Mouse (Mus musculus) mouse embryonic stem cell (cell line): ENCODE results near the gene Pcca.

Experiments used
- in situ Hi-C, 2 experiments: fragments of 300-500 bp; cut with MboI; formaldehyde crosslinking; loops; 1 replicate in 1 of 2; 3 replicates in 1 of 2; pipeline ENCODE4 v1.14.3; 2019 to 2020; ENCODE audit warnings: low sequenced_read_pairs in 2 of 2, low pct_unique_long_range_greater_than_20kb in 1 of 2, mixed read lengths in 1 of 2; ENCODE audit not compliant: unreplicated experiment in 1 of 2

Pcca gene

DNA sequence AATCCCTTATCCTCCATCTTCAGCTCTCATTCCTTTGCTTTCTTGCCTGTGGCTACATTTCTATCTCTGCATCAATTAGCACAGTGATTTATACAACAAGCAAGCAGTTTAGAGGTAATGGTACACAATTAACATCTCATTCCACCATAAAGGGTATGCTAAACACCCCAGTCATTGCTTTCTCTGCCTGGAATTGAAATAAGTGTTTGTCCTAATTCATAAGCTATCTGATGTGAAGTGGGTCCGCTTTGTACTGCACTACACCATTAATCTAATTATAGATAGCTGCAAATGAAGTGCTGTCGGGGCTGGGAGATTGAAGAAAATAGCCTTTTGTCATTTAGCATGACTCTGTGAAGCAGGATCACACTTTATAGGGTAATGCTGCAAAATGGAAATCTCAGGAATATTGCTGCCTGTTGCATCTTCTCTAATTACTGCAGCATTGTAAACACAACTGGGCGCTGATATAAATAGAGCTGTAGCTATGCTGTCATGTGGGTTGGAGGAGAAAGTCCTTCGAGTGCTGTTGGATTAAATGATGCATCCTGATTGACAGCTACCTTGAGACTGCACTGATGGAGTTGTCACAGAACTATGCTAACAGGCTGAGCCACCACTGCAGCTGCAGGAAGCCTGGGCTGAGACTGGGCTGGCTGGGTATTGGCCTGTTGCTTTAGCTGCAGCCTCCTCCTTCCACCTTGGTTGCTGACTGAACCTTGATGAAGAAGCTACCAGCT, 337.9 kb downstream of the Pcca start:
- in situ Hi-C loops = no loop called here

DNA sequence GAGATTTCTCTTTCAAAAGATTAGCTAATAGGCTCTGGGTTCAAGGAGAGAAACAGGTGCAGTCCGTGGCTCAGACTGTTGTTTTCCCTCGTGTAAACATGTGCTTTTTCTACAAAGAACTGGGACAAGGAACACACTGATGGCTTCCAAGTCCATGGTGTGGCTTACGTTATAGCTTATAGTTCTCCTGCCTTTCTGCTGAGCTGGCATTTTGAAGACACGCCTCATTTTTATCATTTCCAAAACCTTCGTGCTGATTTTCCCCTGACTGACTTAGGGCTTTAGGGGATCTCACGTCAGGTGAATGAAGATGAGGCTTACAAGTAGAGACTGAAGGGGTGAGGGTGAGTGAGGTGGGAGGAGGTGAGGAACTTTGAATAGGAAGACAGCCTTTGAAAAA, 338.5 kb downstream of the Pcca start:
- in situ Hi-C loops = no loop called here

DNA sequence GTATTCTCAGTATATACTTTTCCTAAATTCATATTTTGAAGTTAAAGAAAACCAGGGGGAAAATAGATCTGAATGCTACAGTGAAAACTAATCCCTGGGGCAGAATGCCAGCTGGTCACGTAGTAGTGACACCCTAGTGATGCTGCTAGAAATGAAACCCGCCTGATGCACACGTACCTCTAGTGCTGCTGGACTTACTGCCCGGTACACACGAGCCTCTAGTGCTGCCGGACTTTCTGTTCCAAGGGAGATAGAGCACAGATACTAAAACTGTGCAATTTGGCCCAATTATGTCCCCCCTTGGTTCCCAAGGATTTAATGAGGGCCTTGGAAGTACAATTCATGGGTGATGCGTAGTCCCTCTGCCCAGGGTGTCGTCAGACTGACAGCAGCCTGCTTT, 340.9 kb downstream of the Pcca start:
- in situ Hi-C loops = loop anchor here (25.0 kb wide), 4 partner anchors 638 to 1013 kb away; no protein-coding TSS in a partner anchor

DNA sequence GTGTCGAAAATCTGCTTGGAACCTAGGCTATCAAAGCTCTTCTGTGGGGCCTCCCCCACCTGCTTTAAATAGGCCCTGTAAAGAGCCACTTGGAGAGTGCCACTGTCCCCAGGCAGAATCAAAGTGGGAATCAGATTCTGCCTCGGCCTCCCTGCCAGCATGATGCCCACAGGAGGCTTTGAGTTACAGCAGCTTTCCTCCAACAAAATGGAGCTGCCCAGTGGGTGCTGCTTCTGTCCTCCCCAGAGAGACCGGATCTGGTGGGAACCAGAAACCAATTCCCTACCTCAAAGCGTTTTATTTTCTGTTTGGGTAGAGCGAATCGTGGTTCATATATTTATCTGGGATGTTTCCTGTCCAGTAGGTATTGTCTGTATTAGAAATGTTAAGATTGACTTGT, 341.5 kb downstream of the Pcca start:
- in situ Hi-C loops = loop anchor here (25.0 kb wide), 4 partner anchors 638 to 1013 kb away; no protein-coding TSS in a partner anchor

- in situ Hi-C loops = loop anchor here (25.0 kb wide), 4 partner anchors 639 to 1014 kb away; no protein-coding TSS in a partner anchor
Measured at GRCm38 (mm10) chr14:122876163-122876562, 342.0 kb downstream of the Pcca start.

GRCm38 (mm10) chr14:122876723-122877122, 342.6 kb downstream of the Pcca start:
- in situ Hi-C loops = loop anchor here (25.0 kb wide), 4 partner anchors 639 to 1014 kb away; no protein-coding TSS in a partner anchor

- in situ Hi-C loops = loop anchor here (25.0 kb wide), 4 partner anchors 640 to 1015 kb away; no protein-coding TSS in a partner anchor
Measured at GRCm38 (mm10) chr14:122877787-122878186, 343.7 kb downstream of the Pcca start.

GRCm38 (mm10) chr14:122880291-122880690, 346.2 kb downstream of the Pcca start:
- in situ Hi-C loops = loop anchor here (25.0 kb wide), 4 partner anchors 643 to 1018 kb away; no protein-coding TSS in a partner anchor

DNA sequence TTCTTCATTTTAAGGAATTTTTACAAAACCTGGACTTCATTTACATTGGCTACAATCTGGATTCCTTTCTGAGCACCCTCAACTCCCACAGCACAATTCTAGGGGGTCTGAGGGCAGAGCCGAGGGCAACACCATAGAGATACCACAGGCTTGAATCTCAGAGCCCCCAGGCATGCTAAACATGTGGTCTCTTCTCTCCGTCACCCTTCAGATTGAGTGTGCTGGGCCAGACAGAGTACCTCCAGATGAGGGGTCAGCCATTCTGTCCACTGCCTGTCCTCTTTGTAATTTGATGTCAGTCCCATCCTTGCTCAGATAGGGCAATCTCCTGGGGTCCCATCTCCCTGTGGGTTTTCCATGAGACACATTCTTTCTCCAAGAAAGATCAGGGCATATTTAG, 347.6 kb downstream of the Pcca start:
- in situ Hi-C loops = loop anchor here (25.0 kb wide), 4 partner anchors 644 to 1019 kb away; no protein-coding TSS in a partner anchor

GRCm38 (mm10) chr14:122882201-122882639, 348.1 kb downstream of the Pcca start:
- in situ Hi-C loops = loop anchor here (25.0 kb wide), 4 partner anchors 645 to 1020 kb away; no protein-coding TSS in a partner anchor

GRCm38 (mm10) chr14:122882795-122883409, 348.8 kb downstream of the Pcca start:
- in situ Hi-C loops = loop anchor here (25.0 kb wide), 4 partner anchors 646 to 1021 kb away; no protein-coding TSS in a partner anchor

DNA sequence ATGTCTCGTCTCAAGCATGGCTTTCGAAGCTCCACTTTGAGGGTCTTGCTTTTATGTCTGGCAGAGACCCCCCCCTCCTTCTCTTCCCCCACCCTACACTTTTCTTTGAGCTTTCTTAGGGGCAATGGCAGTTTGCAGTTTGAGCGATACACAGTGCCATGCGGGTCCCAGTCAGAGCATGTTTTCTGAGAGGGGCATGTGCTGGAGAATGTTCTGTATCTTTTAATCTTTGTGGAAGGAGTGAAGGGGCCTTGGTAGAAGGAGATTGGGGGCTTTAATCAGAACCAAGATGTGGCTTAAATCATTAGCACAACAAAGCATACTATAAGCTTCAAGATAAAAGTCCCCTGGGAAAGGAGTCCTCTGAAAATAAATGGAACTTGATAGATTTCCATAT, 349.3 kb downstream of the Pcca start:
- in situ Hi-C loops = loop anchor here (25.0 kb wide), 4 partner anchors 646 to 1021 kb away; no protein-coding TSS in a partner anchor

GRCm38 (mm10) chr14:122883821-122884584, 349.9 kb downstream of the Pcca start:
- in situ Hi-C loops = loop anchor here (25.0 kb wide), 4 partner anchors 647 to 1022 kb away; no protein-coding TSS in a partner anchor

GRCm38 (mm10) chr14:122885893-122886292, 351.8 kb downstream of the Pcca start:
- in situ Hi-C loops = loop anchor here (25.0 kb wide), 4 partner anchors 649 to 1024 kb away; no protein-coding TSS in a partner anchor

- in situ Hi-C loops = loop anchor here (25.0 kb wide), 4 partner anchors 650 to 1025 kb away; no protein-coding TSS in a partner anchor
Measured at GRCm38 (mm10) chr14:122887278-122887677, 353.2 kb downstream of the Pcca start.

DNA sequence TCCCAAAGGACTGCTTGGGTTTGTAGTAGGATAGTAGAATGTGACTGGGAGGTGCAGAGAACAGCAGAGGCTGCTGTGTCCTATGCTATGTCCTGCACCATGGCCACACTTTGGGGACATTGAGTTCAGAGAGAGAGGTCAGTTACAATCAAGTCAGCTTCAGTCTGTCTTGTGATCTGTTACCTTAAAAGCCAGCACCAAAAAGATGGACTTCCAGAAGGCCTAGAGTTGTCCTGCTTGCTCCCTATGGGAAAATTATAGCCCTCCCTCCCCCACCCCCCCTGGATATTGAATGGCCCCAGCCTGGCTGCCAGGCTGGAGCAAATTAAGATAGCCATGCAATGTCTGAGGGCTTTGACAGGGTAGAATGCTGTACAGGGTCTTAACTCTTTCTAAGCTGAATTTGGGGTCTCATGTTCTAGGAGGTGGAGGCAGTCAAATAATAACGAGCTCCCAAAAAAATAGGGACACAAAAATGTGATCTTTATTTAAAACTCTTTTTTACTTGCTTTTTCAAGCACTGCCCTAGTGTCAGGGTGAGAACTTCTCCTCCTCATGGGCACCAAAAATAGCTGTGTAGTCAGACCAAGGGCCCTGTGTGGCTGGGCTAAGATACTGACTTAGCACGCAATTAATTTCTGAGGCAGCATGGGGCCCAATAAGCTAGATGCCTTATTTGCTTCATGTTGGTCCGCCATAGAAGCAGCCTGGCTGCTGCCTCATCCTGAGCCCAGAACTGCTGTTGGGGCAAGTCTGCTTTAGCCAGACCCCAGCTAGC, 353.8 kb downstream of the Pcca start:
- in situ Hi-C loops = loop anchor here (25.0 kb wide), 4 partner anchors 651 to 1026 kb away; no protein-coding TSS in a partner anchor

DNA sequence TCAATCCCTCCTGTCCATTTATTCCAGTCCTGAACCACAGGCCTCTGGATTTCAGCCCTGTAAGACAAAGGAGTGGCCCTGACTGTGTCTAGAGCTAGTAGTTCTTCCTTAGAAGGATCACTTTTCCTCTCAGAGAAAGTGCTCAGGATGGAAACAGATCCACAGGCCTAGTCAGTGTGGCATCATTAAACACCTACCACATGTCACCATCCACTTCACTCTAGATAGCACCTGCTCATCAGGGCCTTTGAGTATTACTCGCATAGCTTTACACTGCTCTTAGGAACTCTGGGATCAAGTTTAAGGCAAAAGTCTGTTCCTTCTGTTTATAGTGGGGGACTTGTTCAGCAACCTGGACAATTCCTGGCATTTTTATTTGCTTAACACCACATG, 354.4 kb downstream of the Pcca start:
- in situ Hi-C loops = loop anchor here (25.0 kb wide), 4 partner anchors 651 to 1026 kb away; no protein-coding TSS in a partner anchor
